Mouse (Mus musculus) ES-Bruce4 (cell line): Measurements from ENCODE around the gene Itgb4. TPM values are rescaled to one million over a fixed set of nuclear protein-coding genes. Genes with fewer than 3 reads are reported as not detected.

Source experiments
- H3K27ac ChIP-seq: 2 replicates; pipeline ENCODE4 v1.5.1; 2012; ENCODE audit warnings: low read length, inconsistent platforms; ENCODE audit not compliant: insufficient read depth
- H3K27me3 ChIP-seq: 2 replicates; pipeline ENCODE4 v1.6.1; 2012; ENCODE audit warnings: mild to moderate bottlenecking, low read length, inconsistent platforms; ENCODE audit not compliant: control insufficient read depth, poor library complexity, insufficient read depth, severe bottlenecking
- H3K36me3 ChIP-seq: 2 replicates; pipeline ENCODE4 v1.6.1; 2012; ENCODE audit warnings: inconsistent platforms, mild to moderate bottlenecking, low read length, moderate library complexity; ENCODE audit not compliant: control insufficient read depth, poor library complexity, insufficient read depth, severe bottlenecking
- H3K4me1 ChIP-seq: one replicate; pipeline ENCODE4 v1.8.1; 2011; ENCODE audit warnings: low read length; ENCODE audit not compliant: control insufficient read depth, insufficient read depth
- H3K4me3 ChIP-seq: 2 replicates; pipeline ENCODE4 v1.5.1; 2011; ENCODE audit warnings: low read depth, mild to moderate bottlenecking, low read length
- H3K9ac ChIP-seq: 2 replicates; pipeline ENCODE4 v1.6.1; 2012; ENCODE audit warnings: low read depth, mild to moderate bottlenecking, inconsistent platforms; ENCODE audit not compliant: poor library complexity, severe bottlenecking
- H3K9me3 ChIP-seq: replicated peaks from 2 replicates; pipeline ENCODE4 v1.6.1; 2012; ENCODE audit warnings: mild to moderate bottlenecking, low read length, inconsistent platforms; ENCODE audit not compliant: control insufficient read depth, poor library complexity, insufficient read depth, severe bottlenecking
- CTCF ChIP-seq: IDR thresholded peaks from one replicate; pipeline ENCODE4 v1.8.1; 2011; ENCODE audit warnings: low read depth, low read length
- EP300 ChIP-seq: IDR thresholded peaks from 2 replicates; pipeline ENCODE4 v1.6.1; 2011; ENCODE audit warnings: low read depth, low read length; ENCODE audit not compliant: insufficient read depth
- POLR2A ChIP-seq: IDR thresholded peaks from one replicate; pipeline ENCODE4 v1.8.1; 2011; ENCODE audit warnings: low read length; ENCODE audit not compliant: insufficient read depth
- polyA plus RNA-seq: library from polyadenylated mRNA; stranded (reverse); fragments of >200 nt; gene quantifications from 2 replicates; pipeline ENCODE4 v1.2.4, GENCODE M21; 2011; ENCODE audit warnings: low read depth; ENCODE audit not compliant: missing spikeins, insufficient read depth, insufficient read length

Gene Itgb4
- polyA plus RNA-seq, 1 experiment: 9.3 TPM

GRCm38 (mm10) chr11:115939690-115940329 lies 34.7 kb upstream of the Itgb4 start:
- no peak overlapping the region for H3K4me3 ChIP-seq
- TF ChIP-seq CTCF: no peak
- no peak for TF ChIP-seq EP300
- no peak for TF ChIP-seq POLR2A
- H3K9ac ChIP-seq: no peak overlapping the region
- H3K36me3 ChIP-seq: peaks cover 52% of the 10 kb centered on the region
- no peaks in the 10 kb centered on the region for H3K9me3 ChIP-seq
- no peaks in the 10 kb centered on the region for H3K27me3 ChIP-seq
- H3K27ac ChIP-seq: no peak overlapping the region
- H3K4me1 ChIP-seq: peaks cover under 1% of the 10 kb centered on the region

GRCm38 (mm10) chr11:115941980-115942379 lies 32.5 kb upstream of the Itgb4 start:
- Histone ChIP-seq H3K9ac (no peak overlapping the region), H3K4me3 (no peak overlapping the region), H3K4me1 (peaks cover 8% of the 10 kb centered on the region), H3K9me3 (no peaks in the 10 kb centered on the region), H3K27ac (no peak overlapping the region), H3K36me3 (peaks cover 38% of the 10 kb centered on the region), H3K27me3 (no peaks in the 10 kb centered on the region)
- no peak for TF ChIP-seq EP300
- peak; percentile 18 for TF ChIP-seq CTCF
- no peak for TF ChIP-seq POLR2A

- Histone ChIP-seq H3K36me3 (peaks cover 26% of the 10 kb centered on the region), H3K9me3 (no peaks in the 10 kb centered on the region), H3K4me3 (no peak overlapping the region), H3K27me3 (no peaks in the 10 kb centered on the region), H3K27ac (peak overlapping the region; percentile 90), H3K9ac (peak overlapping the region; percentile 27), H3K4me1 (peaks cover 11% of the 10 kb centered on the region)
- TF ChIP-seq POLR2A (no peak), CTCF (no peak), EP300 (peak; percentile 71; the same call in 1 of the 2 replicates)
Measured at GRCm38 (mm10) chr11:115945247-115945646, 29.3 kb upstream of the Itgb4 start.

GRCm38 (mm10) chr11:115946221-115946828 lies 28.2 kb upstream of the Itgb4 start:
- H3K36me3 ChIP-seq: peaks cover 28% of the 10 kb centered on the region

GRCm38 (mm10) chr11:115948316-115948715 lies 26.2 kb upstream of the Itgb4 start:
- peaks cover 26% of the 10 kb centered on the region for H3K36me3 ChIP-seq
- H3K27me3 ChIP-seq: no peaks in the 10 kb centered on the region
- H3K9me3 ChIP-seq: no peaks in the 10 kb centered on the region
- no peak for TF ChIP-seq CTCF
- TF ChIP-seq POLR2A: no peak
- TF ChIP-seq EP300: no peak
- H3K9ac ChIP-seq: no peak overlapping the region
- peaks cover 11% of the 10 kb centered on the region for H3K4me1 ChIP-seq
- H3K27ac ChIP-seq: no peak overlapping the region
- H3K4me3 ChIP-seq: no peak overlapping the region

More at GRCm38 (mm10) chr11:115946221-115946828, 28.2 kb upstream of the Itgb4 start:
- peaks cover 11% of the 10 kb centered on the region for H3K4me1 ChIP-seq
- no peak overlapping the region for H3K9ac ChIP-seq
- no peak overlapping the region for H3K4me3 ChIP-seq
- H3K27me3 ChIP-seq: no peaks in the 10 kb centered on the region
- no peaks in the 10 kb centered on the region for H3K9me3 ChIP-seq
- TF ChIP-seq CTCF (no peak), POLR2A (no peak), EP300 (no peak)
- H3K27ac ChIP-seq: peak overlapping the region; percentile 90

GRCm38 (mm10) chr11:115950719-115951118 lies 23.8 kb upstream of the Itgb4 start:
- H3K27me3 ChIP-seq: no peaks in the 10 kb centered on the region
- no peak overlapping the region for H3K27ac ChIP-seq
- peaks cover 28% of the 10 kb centered on the region for H3K36me3 ChIP-seq
- H3K9me3 ChIP-seq: no peaks in the 10 kb centered on the region
- H3K4me3 ChIP-seq: no peak overlapping the region
- H3K9ac ChIP-seq: no peak overlapping the region
- no peak for TF ChIP-seq EP300
- no peak for TF ChIP-seq POLR2A
- TF ChIP-seq CTCF: no peak
- H3K4me1 ChIP-seq: peaks cover 5% of the 10 kb centered on the region
